In the genomic region with DNA sequence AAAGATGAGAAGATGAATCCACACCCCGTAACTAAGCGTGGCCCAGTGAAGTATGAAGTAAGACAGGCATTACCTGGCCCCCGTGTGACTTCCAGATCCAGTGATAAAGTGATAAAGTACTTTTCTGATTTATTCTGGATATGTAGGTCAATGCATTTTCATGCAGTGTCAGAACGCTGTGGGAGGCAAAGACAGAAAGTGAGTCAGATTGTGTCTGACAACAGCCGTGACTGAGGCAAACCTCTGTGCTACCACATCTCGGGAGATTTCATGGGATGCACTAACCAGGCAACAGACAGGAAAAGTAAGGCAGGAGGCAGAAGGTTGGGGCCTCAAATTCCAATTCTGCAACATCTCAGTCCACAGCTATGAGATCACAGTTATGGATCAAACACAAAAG, we compare ENCODE assay signal across 24 mouse cellular contexts. TPM values are rescaled to one million over a fixed set of nuclear protein-coding genes. Genes with fewer than 3 reads are reported as not detected.
DNase-seq lines count a peak whose midpoint lies in the region; ATAC-seq lines count a peak whose summit lies in the region.
"Had no signal": no experiment of that assay in that cellular context is flagged by ENCODE, and none has a peak within 500 bp of the region (broad histone marks: within the 10 kb centered on the region; RNA-seq: fewer than 3 reads in every experiment).

No protein-coding gene starts in this region.

- intact Hi-C loops in left cerebral cortex, postnatal 36 days (cut with DNase I): no loop called here

- DNase-seq in frontal cortex, postnatal 10 days (ENCODE audit: low spot score in 2 of 2): no peak
- DNase-seq in left cerebral cortex, adult 9 months (ENCODE audit: low spot score in 2 of 2): peak; percentile 19 to 23
- DNase-seq in left cerebral cortex, postnatal 36 days (ENCODE audit: low spot score in 2 of 2): no peak
- peak; percentile 46 to 55 for DNase-seq in right cerebral cortex, adult 2 months (ENCODE audit: low spot score in 2 of 2)
- no peak for DNase-seq in right cerebral cortex, postnatal 25 days
- DNase-seq: adrenal gland, adult 8-10 months; adrenal gland, postnatal 14 days; adrenal gland, postnatal 36 days; B cell, adult 2 months; cerebellum, adult 11 months; cerebellum, adult 18-20 months; cerebellum, adult 8-10 months; cerebellum, adult 9-11 months; cerebellum, postnatal 14 days; cerebellum, postnatal 36 days; embryo, embryonic 11 days had no signal

- peak; percentile 88 for ATAC-seq in frontal cortex, adult (ENCODE audit: low TSS enrichment)
- ATAC-seq: activated CD4-positive, CD25-positive, alpha-beta regulatory T cell, adult 4 months; CD4-positive, CD25-positive, alpha-beta regulatory T cell, adult 4 months; Patski had no signal

RNA-seq across cellular contexts. Expression of gene Vax1, which starts 24.8 kb away (rescaled TPM):
- 1 to 10 TPM; 1.0 to 1.7 TPM for total RNA-seq in left cerebral cortex, postnatal 36 days (2021)
- total RNA-seq: adrenal gland, adult 18-20 months; adrenal gland, adult 8-10 months; adrenal gland, postnatal 14 days; adrenal gland, postnatal 36 days; CH12.LX; common myeloid progenitor, adult 5-6 weeks; G1E had no signal

Comparison
In these comparisons a context has a peak if more than half of its experiments do, and no peak if none do; other contexts are left out.
1. DNase-seq: peak in left cerebral cortex, adult 9 months (2 of 2) and right cerebral cortex, adult 2 months (2 of 2); none in frontal cortex, postnatal 10 days (0 of 2), left cerebral cortex, postnatal 36 days (0 of 2) and right cerebral cortex, postnatal 25 days (single experiment).